Mouse (Mus musculus) monocyte, adult 2 months (primary cell): ENCODE data around the gene Wsb1.
"Not testable (repeated sequence)": the region's sequence is repeated elsewhere in the genome, so short reads cannot be mapped to it uniquely, and the experiment has no call there.

Experiments used
- DNase-seq, 2 experiments: peaks; one replicate each; pipeline ENCODE4 v3.0.0; 2022; ENCODE audit warnings: low spot score in 2 of 2, low read depth in 1 of 2

The Wsb1 gene

GRCm38 (mm10) chr11:79254391-79255098 is at the start of gene Wsb1:
Wsb1 (minus strand) TSS chr11:79254671.
- peak; percentile 71 to 95 for DNase-seq

- not testable (repeated sequence) for DNase-seq
These were observed 49.8 kb upstream of the Wsb1 start for GRCm38 (mm10) chr11:79304245-79304644.

GRCm38 (mm10) chr11:79303109-79303508 is 48.6 kb upstream of the Wsb1 start:
- no peak for DNase-seq

- no peak for DNase-seq
These were observed 45.4 kb upstream of the Wsb1 start for GRCm38 (mm10) chr11:79299719-79300431.

- no peak for DNase-seq
These were observed 42.5 kb upstream of the Wsb1 start, which contains the start of gene Gm9964 for GRCm38 (mm10) chr11:79296856-79297491. Gm9964 (minus strand) TSS chr11:79296906.

- no peak for DNase-seq
These were observed 41.7 kb upstream of the Wsb1 start for GRCm38 (mm10) chr11:79296167-79296566.

GRCm38 (mm10) chr11:79293971-79294370 is 39.5 kb upstream of the Wsb1 start:
- no peak for DNase-seq

GRCm38 (mm10) chr11:79293025-79293424 is 38.6 kb upstream of the Wsb1 start:
- DNase-seq: no peak

- no peak for DNase-seq
These were observed 37.7 kb upstream of the Wsb1 start for GRCm38 (mm10) chr11:79292130-79292529.

GRCm38 (mm10) chr11:79291651-79292050 is 37.2 kb upstream of the Wsb1 start:
- DNase-seq: no peak

- no peak for DNase-seq
These were observed 36.0 kb upstream of the Wsb1 start for GRCm38 (mm10) chr11:79290473-79290872.

GRCm38 (mm10) chr11:79288913-79289640 is 34.6 kb upstream of the Wsb1 start:
- no peak for DNase-seq

- no peak for DNase-seq
These were observed 33.9 kb upstream of the Wsb1 start for GRCm38 (mm10) chr11:79288278-79288843.

- DNase-seq: peak in 1 of 2 experiments; percentile 79
These were observed 33.0 kb upstream of the Wsb1 start for GRCm38 (mm10) chr11:79287447-79287846.

- DNase-seq: no peak
These were observed 31.9 kb upstream of the Wsb1 start for GRCm38 (mm10) chr11:79286305-79286799.

- DNase-seq: no peak
These were observed 29.0 kb upstream of the Wsb1 start for GRCm38 (mm10) chr11:79283350-79284030.

- no peak for DNase-seq
These were observed 26.9 kb upstream of the Wsb1 start for GRCm38 (mm10) chr11:79281396-79281795.

- DNase-seq: no peak
These were observed 25.4 kb upstream of the Wsb1 start for GRCm38 (mm10) chr11:79279732-79280405.

- DNase-seq: no peak
These were observed 19.3 kb upstream of the Wsb1 start for GRCm38 (mm10) chr11:79273757-79274156.

- DNase-seq: no peak
These were observed 18.6 kb upstream of the Wsb1 start for GRCm38 (mm10) chr11:79273039-79273438.
